Mouse (Mus musculus) CD4-positive, CD25-positive, alpha-beta regulatory T cell (primary cell): Measurements from ENCODE around the gene Haus2. TPM values are rescaled to one million over a fixed set of nuclear protein-coding genes. Genes with fewer than 3 reads are reported as not detected.

ENCODE experiments used
- polyA plus RNA-seq: library from polyadenylated mRNA; unstranded; fragments of 100-300 nt; shearing (Covaris generic); gene quantifications from one replicate; pipeline ENCODE4 v1.2.1, GENCODE M21; 2017

Haus2 gene
- 19.2 TPM for polyA plus RNA-seq

DNA sequence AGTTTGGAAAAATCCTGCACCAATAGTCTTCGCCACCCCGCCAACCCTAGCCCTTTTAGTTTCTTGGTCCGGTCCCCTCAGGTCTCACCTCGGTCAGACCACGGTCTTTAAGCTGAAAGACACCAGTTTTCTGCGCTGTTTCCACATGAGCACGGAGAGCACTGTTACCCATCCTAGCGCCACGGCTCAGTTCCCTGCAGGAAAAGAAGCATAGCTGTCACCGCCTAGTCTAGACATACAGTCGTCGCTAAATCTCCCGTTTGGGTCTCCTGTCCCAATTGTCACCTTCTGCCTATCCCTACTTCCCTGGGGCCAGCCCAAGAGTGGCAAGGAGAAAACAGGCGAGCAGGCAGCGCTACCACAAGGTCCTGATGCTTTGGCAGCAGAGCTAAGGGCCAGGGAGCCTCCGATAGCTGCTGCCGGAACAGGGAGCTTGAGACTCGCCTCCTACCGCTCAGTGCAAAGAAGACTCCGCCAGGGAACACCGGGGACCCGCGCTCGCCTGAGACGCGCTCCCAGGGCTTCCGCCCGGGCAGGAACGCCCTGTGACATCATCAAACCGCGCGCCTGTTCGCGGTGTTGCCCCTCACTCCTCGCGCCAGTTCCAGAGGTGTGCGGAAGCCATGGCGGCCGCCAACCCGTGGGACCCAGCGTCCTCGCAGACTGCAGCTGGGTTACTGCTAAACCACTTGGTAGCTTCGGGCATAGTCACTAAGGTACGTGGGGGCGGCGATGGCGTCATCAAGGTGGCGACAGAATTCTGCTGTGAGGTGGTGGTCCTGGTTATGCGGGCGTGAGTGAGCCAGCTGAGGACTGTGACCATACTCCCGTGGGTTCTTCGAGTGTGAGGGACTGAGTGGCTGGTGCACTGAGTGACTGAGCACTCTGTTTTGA is at the start of gene Haus2, which contains the start of gene Lrrc57:
Gene Haus2 (plus strand): TSS at position 554 of the 894 bp plus-strand sequence.
Gene Lrrc57 (minus strand): TSS at position 691 of the 894 bp plus-strand sequence.

DNA sequence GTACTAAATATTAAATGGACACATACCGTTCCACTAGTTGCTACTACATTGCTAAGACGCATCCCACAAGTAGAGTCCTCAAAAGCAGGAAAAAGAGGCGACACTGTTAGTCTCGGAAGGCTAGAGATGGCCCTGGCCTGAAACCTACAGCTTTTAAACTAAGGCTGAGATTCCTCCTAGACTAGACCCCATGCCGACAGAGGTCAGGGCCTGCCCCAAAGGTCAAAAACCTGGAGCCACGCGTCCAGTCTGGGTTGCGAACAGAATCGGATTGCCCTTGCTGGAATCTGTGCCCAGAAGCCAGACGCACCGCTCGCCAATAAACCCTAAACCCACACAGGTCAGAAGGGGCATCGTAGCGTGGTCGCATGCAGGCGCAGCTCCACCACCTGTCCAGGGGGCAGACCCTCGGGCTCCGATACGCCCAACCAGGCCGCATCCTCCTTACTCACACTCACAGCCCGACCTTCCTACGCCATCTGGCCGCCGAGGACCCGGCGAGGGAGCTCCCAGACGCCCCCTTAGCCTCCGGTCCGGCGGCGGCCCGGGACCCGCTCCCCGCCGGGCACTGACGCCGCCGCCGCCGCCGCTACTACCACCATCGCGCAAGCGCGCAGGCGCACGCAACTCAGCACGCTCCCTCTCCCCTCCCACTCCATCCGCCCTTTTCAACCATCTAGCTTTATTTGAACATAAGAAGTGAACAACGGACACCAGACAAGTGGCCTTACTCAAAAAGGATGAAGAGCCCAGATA is 45.8 kb upstream of the Haus2 start, which contains the start of gene Zfp106:
Gene Zfp106 (minus strand): TSS at position 609 of the 756 bp plus-strand sequence.

DNA sequence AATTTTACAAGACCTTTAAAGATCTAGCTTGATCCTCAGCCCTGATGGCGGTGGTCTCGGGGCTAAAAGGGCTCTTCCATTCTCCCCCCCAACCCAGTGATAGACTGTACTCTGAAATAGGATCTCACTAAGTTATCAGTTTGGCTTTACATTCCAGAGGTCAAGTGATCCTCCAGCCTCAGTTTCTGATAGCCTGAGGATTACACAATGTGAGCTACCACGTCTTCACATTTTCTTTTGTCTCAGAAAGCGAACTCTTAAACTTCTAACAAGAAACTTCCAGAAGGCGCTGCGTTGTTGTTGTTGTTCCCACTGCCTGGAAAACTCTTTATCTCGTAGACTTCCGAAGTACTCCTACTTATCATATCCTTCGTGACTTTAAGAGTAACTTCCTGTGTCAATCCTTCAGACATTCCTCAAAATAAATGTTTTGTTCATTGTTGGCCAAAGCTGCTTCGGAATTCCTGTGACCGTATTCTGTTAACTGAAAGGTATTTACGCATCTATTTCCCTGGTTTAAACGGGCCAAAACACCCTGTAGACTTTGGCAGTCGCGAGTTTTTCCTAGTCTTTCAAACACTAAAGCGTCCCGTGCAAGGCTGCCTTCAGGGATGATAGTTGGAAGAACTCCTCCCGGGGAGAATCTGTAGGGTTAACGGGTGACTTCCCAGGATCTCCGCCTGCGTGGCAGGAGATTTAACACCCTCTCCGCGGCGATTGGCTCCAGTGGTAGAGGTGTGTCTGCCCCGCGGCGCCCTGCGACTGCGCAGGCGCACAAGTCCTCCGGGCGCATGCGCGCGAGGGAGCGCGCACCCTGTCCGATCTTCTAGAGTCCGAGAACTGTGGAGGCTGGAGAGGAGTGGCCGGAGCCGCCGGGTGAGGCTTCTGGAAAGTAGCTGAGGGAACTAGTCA is 42.0 kb upstream of the Haus2 start, which contains the start of gene Snap23:
Gene Snap23 (plus strand): TSS at position 786 of the 912 bp plus-strand sequence.

DNA sequence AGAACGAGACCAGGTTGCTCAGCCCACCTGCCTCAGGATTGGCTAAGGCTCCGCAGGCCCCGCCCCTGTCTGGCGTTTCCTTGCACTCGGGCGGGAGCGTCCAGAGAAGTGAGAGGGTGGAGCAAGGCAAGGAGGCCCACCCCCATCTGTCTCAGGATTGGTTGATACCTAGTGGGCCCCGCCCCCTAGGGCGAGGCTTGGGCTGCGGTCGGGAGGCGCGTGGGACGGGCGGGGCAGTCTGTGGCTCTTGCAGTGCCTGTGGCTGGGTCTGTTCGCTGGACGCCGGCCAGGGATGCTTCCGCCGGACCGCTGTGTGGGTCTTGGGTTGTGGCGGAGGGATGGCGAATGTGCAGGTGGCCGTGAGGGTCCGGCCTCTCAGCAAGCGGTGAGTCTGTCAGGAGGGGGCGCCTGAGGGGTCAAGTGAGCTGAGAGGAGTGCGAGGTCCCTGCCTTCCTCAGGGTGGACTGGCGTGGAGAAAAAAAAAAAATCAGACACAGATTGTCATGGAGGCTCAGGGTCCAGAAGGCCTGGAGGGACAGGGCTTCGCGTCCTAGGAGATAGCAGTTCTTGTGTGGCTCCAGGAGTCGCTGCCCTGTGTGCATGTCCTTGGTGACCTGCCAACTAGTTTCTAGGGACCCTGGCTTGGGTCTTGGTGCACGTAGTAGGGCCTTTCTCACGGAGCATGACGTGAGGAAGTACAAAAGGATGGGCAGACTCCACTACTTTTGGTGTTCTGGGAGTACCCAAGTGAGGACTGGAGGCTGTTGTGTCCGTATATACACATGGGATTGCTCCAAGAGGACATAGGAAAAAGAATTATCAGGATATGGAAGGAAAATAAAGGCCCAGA is 19.9 kb downstream of the Haus2 start, which contains the start of gene Stard9:
Gene Stard9 (plus strand): TSS at position 236 of the 850 bp plus-strand sequence.

Other genes starting within 250 kb of the Haus2 start
- 22.5 TPM for gene Ganc, start 205.5 kb upstream of the Haus2 start, polyA plus RNA-seq
- 25.4 TPM for gene Tmem87a, start 205.3 kb upstream of the Haus2 start, polyA plus RNA-seq
- gene Capn3, start 153.4 kb upstream of the Haus2 start, polyA plus RNA-seq: 69.4 TPM
- 64.8 TPM for gene Zfp106, start 45.5 kb upstream of the Haus2 start, polyA plus RNA-seq
- gene Snap23, start 41.7 kb upstream of the Haus2 start, polyA plus RNA-seq: 51.0 TPM
- gene Lrrc57, start 137 bp downstream of the Haus2 start, polyA plus RNA-seq: 29.8 TPM
- 1.2 TPM for gene Stard9, start 19.7 kb downstream of the Haus2 start, polyA plus RNA-seq
- gene Cdan1, start 240.7 kb downstream of the Haus2 start, polyA plus RNA-seq: 38.0 TPM
- gene Ttbk2, start 241.2 kb downstream of the Haus2 start, polyA plus RNA-seq: 1.2 TPM